Mouse (Mus musculus): Measurements from ENCODE around the gene Pak4.
A peak's percentile ranks its signal among the peaks of the same experiment; 100 is the strongest.

The Pak4 gene

GRCm38 (mm10) chr7:28587644-28588043, 10.3 kb downstream of the Pak4 start:
- no peak for DNase-seq (ENCODE audit: low spot score)

DNA sequence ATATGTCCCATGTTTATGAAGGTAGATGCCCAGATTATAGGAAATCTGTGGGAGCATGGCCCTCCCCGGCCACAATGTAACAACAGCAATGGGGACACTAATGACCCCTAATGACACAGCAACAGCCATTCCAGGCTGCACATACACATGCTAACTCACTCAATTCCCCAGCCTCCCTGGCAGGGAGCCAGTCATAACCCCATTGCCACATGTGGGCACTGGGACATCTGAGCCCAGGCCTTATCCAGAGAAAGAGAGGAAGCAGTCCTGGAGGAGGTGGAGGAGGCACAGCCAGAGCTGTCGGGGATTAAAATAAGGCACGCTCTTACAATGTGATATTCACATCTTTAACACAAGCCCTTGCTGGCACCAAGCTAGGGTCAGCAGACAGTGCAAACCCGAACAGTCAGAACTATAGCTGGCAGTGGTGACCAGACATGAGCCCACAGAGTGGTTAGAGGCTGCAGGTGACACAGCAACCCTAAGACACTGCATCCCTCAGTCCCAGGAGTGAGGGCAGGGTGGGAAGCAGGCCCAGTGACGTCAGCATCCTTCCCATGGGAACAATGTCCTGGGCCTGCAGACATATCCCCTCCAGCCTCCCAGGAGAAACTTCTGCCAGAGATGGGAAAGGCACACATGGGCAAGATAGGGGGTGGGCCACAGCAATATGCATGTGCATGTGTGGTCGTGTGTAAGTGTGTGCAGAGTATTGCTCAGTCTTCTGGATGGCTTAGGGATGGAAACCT, 11.1 kb downstream of the Pak4 start:
- no peak for DNase-seq (ENCODE audit: low spot score)

DNA sequence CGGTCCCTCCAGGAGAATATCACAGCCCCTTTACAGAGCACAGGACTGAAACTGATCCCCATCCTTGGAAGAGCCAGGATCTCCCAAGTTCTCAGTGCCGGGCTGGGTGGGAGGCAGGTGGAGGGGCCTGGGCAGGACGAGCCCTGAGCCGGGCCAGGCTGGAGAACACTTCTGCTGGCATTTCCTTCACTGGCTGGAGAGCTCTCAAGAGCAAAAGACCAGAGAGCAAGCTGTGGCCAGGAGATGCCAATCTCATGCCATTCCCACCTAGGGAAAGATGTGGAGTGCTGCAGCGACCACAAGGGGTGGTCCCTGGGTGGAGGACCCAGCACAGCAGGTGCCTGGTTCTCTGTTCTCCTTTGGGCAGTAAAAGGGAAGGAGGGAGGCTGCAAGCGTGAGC, 13.0 kb downstream of the Pak4 start:
- no peak for DNase-seq (ENCODE audit: low spot score)

- DNase-seq (ENCODE audit: low spot score) = no peak
These were observed 13.5 kb downstream of the Pak4 start for GRCm38 (mm10) chr7:28584468-28584867.

GRCm38 (mm10) chr7:28583570-28584344, 14.2 kb downstream of the Pak4 start:
- no peak for DNase-seq (ENCODE audit: low spot score)

GRCm38 (mm10) chr7:28582841-28583240, 15.1 kb downstream of the Pak4 start:
- DNase-seq (ENCODE audit: low spot score) = no peak

- no peak for DNase-seq (ENCODE audit: low spot score)
These were observed 16.3 kb downstream of the Pak4 start for GRCm38 (mm10) chr7:28581721-28582120.

DNA sequence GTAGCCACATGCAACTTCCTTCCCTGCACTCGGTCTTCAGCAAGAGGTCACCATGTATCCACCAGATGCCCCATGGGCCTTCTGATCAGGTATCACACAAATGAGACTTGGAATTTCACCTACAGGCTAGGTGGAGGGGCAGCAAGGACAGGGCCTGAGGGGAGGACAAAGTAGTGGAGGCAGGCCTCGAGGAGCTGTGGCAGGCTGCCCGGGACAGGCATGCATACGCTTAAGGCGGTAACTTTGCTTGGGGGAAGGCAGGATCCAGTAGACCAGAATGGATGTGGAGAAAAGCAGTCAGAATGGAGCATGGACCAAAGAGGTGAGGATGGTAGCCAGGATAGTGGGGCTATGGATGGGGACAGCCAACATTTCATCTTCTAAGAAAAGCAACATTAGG, 18.2 kb downstream of the Pak4 start:
- DNase-seq (ENCODE audit: low spot score) = no peak

DNA sequence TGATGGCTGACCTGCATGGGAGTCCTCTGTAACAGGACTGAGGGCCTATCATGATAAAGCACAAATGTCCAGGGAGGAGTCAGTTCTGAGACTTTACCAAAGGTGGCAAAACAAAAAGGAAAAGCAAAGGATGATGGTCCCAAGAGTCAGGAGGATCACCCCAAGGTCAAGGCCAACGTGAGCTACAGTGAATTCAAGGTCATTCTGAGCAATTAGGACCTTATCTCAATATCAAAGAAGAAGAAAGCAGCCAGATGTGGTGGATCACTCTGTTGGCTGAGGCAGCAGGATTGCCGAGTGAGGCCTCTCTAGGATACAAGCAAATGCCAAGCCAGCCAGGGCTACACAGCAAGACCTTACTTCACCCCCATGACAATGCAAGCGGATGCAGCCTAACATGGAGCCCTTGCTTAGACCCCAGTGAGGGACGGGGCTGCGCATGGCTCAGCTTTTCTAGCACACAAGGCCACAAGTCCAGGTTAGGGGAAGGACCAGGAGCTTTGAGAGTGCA, 19.4 kb downstream of the Pak4 start:
- no peak for DNase-seq (ENCODE audit: low spot score)

GRCm38 (mm10) chr7:28577826-28578542, 20.0 kb downstream of the Pak4 start:
- DNase-seq (ENCODE audit: low spot score) = no peak

DNA sequence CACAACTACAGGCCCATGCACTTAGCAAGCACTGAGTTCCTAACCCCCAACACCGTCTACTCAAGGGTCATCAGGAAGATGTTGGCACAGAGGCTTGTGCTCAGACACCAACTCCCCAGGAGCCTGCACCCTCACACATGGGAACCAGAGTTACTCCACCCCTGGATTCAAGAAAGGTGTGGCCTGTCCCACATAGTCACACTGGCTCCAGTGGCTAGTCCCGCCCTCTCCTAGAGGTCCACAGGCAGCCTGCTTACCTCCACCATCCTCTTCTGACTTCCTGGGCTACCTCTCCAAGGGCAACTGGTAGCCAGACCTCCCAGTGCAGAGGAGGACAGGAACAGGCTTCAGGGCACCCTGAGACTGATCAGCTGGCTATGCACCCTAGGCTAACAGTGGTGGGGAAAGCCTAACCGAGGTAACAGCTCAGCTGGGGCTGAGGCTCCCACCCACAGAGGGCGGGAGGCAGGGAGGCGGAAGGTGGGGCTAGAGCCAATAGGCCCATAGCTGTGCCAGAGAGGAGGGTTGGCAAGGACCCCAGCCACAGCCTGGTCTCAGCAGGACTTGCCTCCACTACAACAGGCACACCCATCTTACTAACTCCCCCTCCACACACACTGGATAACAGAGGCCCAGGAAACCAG, 21.6 kb downstream of the Pak4 start:
- no peak for DNase-seq (ENCODE audit: low spot score)

DNA sequence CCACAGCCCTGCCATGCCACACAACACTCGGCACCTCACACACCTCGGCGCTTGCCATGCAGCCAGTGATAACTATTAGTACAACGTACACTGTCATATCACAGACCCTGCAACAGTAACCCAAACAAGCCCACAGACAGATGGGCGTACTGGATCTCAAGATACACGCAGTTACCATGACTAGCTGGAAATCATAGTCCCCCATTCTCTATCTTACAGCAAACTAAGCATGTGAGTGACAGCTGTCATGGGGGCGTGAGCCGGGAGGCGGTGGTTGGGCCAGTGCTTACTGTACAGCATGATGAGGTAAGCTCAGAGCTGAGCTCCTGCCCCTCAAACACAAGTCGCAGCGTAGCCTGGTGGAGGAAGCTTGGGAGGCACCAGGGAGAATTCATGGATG, 22.4 kb downstream of the Pak4 start:
- DNase-seq (ENCODE audit: low spot score) = no peak

- no peak for DNase-seq (ENCODE audit: low spot score)
These were observed 24.7 kb downstream of the Pak4 start for GRCm38 (mm10) chr7:28573236-28573635.

DNA sequence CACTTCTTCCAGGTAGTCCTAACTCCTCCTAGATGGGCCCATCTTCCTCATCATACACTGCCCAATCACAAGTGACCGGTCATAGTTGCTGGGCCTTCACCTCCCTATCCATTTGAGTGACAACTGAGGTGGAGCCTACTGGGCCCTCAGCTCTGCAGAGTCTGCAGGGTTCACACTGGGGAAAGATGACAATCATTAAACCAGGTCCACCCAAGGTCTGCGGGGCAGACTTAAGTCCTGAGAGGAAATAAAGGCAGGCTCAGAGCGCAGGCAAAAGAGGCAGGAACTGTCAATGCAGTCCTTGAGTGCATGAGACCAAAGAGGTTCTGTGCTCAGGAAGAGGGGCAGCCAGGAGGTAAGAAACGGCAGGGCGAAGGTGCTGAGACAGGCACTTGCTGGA, 25.3 kb downstream of the Pak4 start:
- no peak for DNase-seq (ENCODE audit: low spot score)

GRCm38 (mm10) chr7:28570982-28571682, 26.9 kb downstream of the Pak4 start:
- no peak for DNase-seq (ENCODE audit: low spot score)

DNA sequence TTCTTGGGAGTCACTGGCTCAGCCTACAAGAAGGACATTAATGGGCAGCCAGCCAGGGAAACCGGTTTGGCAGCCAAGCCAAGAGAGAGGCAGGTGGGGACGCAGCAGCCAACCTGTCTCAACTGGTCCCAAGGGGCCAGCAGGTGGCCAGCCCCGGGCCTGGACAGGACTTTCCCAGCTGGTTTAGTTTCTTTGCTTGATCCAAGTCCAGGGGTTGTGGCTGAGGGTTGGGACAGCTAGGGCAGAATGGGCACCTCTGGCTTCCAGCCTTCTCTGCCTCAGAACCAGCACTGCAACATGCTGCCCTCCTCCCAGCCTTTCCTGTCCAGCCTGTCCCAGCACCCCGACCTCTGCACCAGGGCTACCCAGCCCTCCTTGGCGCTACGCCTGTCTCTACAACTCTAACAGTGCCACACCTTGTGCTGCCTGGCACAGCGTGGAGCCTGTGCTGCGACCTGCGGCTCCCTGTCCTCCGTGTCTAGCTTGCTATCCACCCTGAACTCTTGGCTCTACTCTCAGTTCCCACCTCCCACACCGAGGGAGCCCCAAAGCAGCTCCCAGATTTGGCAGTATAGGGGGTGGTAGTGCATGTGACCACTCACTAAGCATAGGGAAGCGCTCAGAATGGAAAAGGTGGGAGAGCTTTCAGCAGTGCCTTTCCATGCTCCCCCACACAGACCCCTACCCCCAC, 27.5 kb downstream of the Pak4 start:
- DNase-seq (ENCODE audit: low spot score) = no peak

- DNase-seq (ENCODE audit: low spot score) = peak; percentile 65
These were observed 29.7 kb downstream of the Pak4 start for GRCm38 (mm10) chr7:28568253-28568652.

DNA sequence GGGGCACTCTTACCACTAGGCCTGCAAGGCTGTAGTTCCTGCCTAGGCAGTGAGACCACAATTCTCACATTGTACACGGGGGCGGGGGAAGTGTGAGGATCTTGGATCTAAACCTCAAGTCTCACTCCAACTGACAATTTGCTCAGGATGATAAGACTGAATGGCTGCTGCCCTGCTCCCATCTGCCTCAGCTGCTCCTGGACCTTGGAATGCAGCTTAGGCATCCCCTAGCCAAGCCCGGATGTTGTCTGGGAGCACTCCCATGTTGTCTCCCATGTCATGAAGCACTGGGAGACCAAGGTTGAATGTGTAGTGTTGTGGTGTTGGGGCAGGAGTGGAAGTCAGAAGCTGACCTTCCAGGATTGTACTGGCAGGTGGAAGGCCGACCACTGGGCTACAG, 30.4 kb downstream of the Pak4 start:
- DNase-seq (ENCODE audit: low spot score) = no peak

DNA sequence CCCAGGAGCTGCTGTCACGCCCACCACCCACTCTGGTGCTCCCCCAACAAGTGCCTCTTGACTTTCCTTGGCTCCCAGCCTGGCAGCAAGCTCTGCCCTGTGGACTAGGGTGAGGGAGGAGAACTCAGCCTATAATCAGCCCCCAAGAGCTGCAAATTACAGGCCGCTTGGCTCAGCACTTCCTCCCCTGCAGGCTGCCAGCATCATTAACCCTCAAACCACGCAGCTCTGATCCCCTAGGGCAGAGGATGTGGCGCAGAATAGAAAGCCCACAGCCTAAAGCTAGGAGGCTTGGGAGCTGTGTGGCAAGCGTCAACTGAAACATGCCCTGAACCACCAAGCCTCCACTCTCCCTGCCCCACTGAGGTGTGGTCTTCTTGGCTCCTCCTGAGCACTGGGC, 32.6 kb downstream of the Pak4 start:
- no peak for DNase-seq (ENCODE audit: low spot score)

DNA sequence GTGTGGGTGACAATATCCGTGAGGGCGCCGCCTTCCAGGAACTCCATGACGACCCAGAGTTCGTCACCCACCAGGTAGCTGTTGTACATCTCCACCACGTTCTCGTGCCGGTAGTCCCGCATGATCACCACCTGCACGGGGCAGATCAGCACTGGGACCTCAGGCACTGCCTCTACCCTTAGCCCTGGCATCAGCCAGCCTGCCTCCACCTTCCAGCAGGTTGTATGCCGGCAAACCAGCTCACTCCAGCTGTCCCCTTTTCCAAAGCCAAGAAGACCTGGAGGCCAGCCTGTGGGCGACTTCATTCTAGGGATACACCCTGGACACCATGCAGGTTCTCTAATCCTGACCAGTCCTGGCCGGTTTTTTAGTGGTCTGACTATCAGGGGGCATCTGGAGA, 35.0 kb downstream of the Pak4 start:
- no peak for DNase-seq (ENCODE audit: low spot score)

GRCm38 (mm10) chr7:28562371-28562770, 35.6 kb downstream of the Pak4 start:
- no peak for DNase-seq (ENCODE audit: low spot score)
